Mouse (Mus musculus) G1E-ER4 (cell line): ENCODE measurements around the gene Crtc2. TPM values are rescaled to one million over a fixed set of nuclear protein-coding genes. Genes with fewer than 3 reads are reported as not detected.

Experiments
- GATA1 ChIP-seq: IDR thresholded peaks from one replicate; pipeline ENCODE4 v1.8.0; 2012; ENCODE audit warnings: low read length, inconsistent platforms
- polyA plus RNA-seq: library from polyadenylated mRNA; stranded (reverse); fragments of >175 nt; gene quantifications from 2 replicates; pipeline ENCODE4 v1.2.3, GENCODE M21; 2012

The Crtc2 gene
- polyA plus RNA-seq, 1 experiment: 40.3 TPM

- TF ChIP-seq GATA1: no peak
These were observed 4.6 kb downstream of the Crtc2 start for GRCm38 (mm10) chr3:90258521-90258920.

GRCm38 (mm10) chr3:90263121-90263771 is 9.3 kb downstream of the Crtc2 start:
- TF ChIP-seq GATA1: no peak

- TF ChIP-seq GATA1: no peak
These were observed 10.7 kb downstream of the Crtc2 start for GRCm38 (mm10) chr3:90264687-90265033.

- no peak for TF ChIP-seq GATA1
These were observed 11.3 kb downstream of the Crtc2 start, which contains the start of gene Dennd4b for GRCm38 (mm10) chr3:90265034-90265931. Gene Dennd4b, plus strand, starts transcription at chr3:90265185.

GRCm38 (mm10) chr3:90265932-90266741 is 12.2 kb downstream of the Crtc2 start:
- no peak for TF ChIP-seq GATA1

GRCm38 (mm10) chr3:90266901-90267775 is 13.2 kb downstream of the Crtc2 start:
- no peak for TF ChIP-seq GATA1

GRCm38 (mm10) chr3:90268190-90268589 is 14.2 kb downstream of the Crtc2 start:
- TF ChIP-seq GATA1: no peak

GRCm38 (mm10) chr3:90268971-90269370 is 15.0 kb downstream of the Crtc2 start:
- TF ChIP-seq GATA1: no peak

- no peak for TF ChIP-seq GATA1
These were observed 16.8 kb downstream of the Crtc2 start for GRCm38 (mm10) chr3:90270784-90271183.

- TF ChIP-seq GATA1: no peak
These were observed 18.2 kb downstream of the Crtc2 start for GRCm38 (mm10) chr3:90272170-90272569.

GRCm38 (mm10) chr3:90273855-90274254 is 19.9 kb downstream of the Crtc2 start:
- TF ChIP-seq GATA1: no peak

- no peak for TF ChIP-seq GATA1
These were observed 21.3 kb downstream of the Crtc2 start for GRCm38 (mm10) chr3:90275286-90275685.

- no peak for TF ChIP-seq GATA1
These were observed 22.9 kb downstream of the Crtc2 start for GRCm38 (mm10) chr3:90276858-90277257.

- TF ChIP-seq GATA1: no peak
These were observed 23.8 kb downstream of the Crtc2 start for GRCm38 (mm10) chr3:90277793-90278192.

GRCm38 (mm10) chr3:90278211-90278610 is 24.2 kb downstream of the Crtc2 start:
- no peak for TF ChIP-seq GATA1
